Mouse (Mus musculus) ovary, postnatal 10 days (tissue): ENCODE measurements around the gene Sap30.
A peak's percentile ranks its signal among the peaks of the same experiment; 100 is the strongest.
"Not testable (repeated sequence)": the region's sequence is repeated elsewhere in the genome, so short reads cannot be mapped to it uniquely, and the experiment has no call there.

Experiments
- DNase-seq: peaks from one replicate; pipeline ENCODE4 v3.0.0; 2022; ENCODE audit warnings: low spot score

The Sap30 gene

GRCm38 (mm10) chr8:57487441-57488155 lies at the start of gene Sap30:
Sap30 (minus strand) TSS chr8:57487860.
- DNase-seq: peak; percentile 91

GRCm38 (mm10) chr8:57536167-57536566 lies 48.5 kb upstream of the Sap30 start:
- no peak for DNase-seq

- no peak for DNase-seq
Measured at GRCm38 (mm10) chr8:57534495-57534894, 46.8 kb upstream of the Sap30 start.

- DNase-seq: no peak
Measured at GRCm38 (mm10) chr8:57533106-57533505, 45.4 kb upstream of the Sap30 start.

- no peak for DNase-seq
Measured at GRCm38 (mm10) chr8:57532223-57532622, 44.6 kb upstream of the Sap30 start.

- DNase-seq: peak; percentile 43
Measured at GRCm38 (mm10) chr8:57530666-57531349, 43.1 kb upstream of the Sap30 start.

GRCm38 (mm10) chr8:57530238-57530637 lies 42.6 kb upstream of the Sap30 start:
- no peak for DNase-seq

GRCm38 (mm10) chr8:57528036-57528435 lies 40.4 kb upstream of the Sap30 start:
- no peak for DNase-seq

GRCm38 (mm10) chr8:57520186-57520786 lies 32.6 kb upstream of the Sap30 start:
- DNase-seq: no peak

GRCm38 (mm10) chr8:57517723-57518122 lies 30.1 kb upstream of the Sap30 start:
- DNase-seq: no peak

- not testable (repeated sequence) for DNase-seq
Measured at GRCm38 (mm10) chr8:57516685-57517084, 29.0 kb upstream of the Sap30 start.

- not testable (repeated sequence) for DNase-seq
Measured at GRCm38 (mm10) chr8:57513178-57513661, 25.6 kb upstream of the Sap30 start.

- DNase-seq: peak; percentile 18
Measured at GRCm38 (mm10) chr8:57512141-57513056, 24.7 kb upstream of the Sap30 start.

- DNase-seq: peak; percentile 95
Measured at GRCm38 (mm10) chr8:57511316-57512118, 23.9 kb upstream of the Sap30 start, which contains the start of gene Hmgb2. Hmgb2 (plus strand) TSS chr8:57511907.

- DNase-seq: no peak
Measured at GRCm38 (mm10) chr8:57510791-57511315, 23.2 kb upstream of the Sap30 start.

GRCm38 (mm10) chr8:57508657-57509056 lies 21.0 kb upstream of the Sap30 start:
- DNase-seq: no peak

- no peak for DNase-seq
Measured at GRCm38 (mm10) chr8:57507556-57508063, 19.9 kb upstream of the Sap30 start.

GRCm38 (mm10) chr8:57505500-57505899 lies 17.8 kb upstream of the Sap30 start:
- DNase-seq: not testable (repeated sequence)

- no peak for DNase-seq
Measured at GRCm38 (mm10) chr8:57503641-57504040, 16.0 kb upstream of the Sap30 start.

- DNase-seq: peak; percentile 41
Measured at GRCm38 (mm10) chr8:57498847-57499511, 11.3 kb upstream of the Sap30 start.
